Mouse (Mus musculus) limb, embryonic 12.5 days (tissue): Measurements from ENCODE around the gene Mpg. TPM values are rescaled to one million over a fixed set of nuclear protein-coding genes. Genes with fewer than 3 reads are reported as not detected.

ENCODE experiments used
- ATAC-seq: fragments of 200-750 bp; cut with Nextera tagmentation; 2 replicates; pipeline ENCODE4 v1.8.0; 2017; ENCODE audit warnings: low read depth, moderate TSS enrichment; ENCODE audit not compliant: insufficient number of reproducible peaks, insufficient read depth, low FRiP score, low TSS enrichment
- H3K27ac ChIP-seq: fragments of 300-500 bp; sonication (generic); 2 replicates; pipeline ENCODE4 v1.5.1; 2016; ENCODE audit warnings: mild to moderate bottlenecking, moderate library complexity
- H3K27me3 ChIP-seq: fragments of 300-500 bp; sonication (generic); 2 replicates; pipeline ENCODE4 v1.6.1; 2016; ENCODE audit warnings: mild to moderate bottlenecking, moderate library complexity
- H3K36me3 ChIP-seq: fragments of 300-500 bp; sonication (generic); 2 replicates; pipeline ENCODE4 v1.6.1; 2016; ENCODE audit warnings: mild to moderate bottlenecking, moderate library complexity
- H3K4me1 ChIP-seq: fragments of 300-500 bp; sonication (generic); replicated peaks from 2 replicates; pipeline ENCODE4 v1.6.1; 2016
- H3K4me2 ChIP-seq: fragments of 300-500 bp; sonication (generic); 2 replicates; pipeline ENCODE4 v1.6.1; 2016; ENCODE audit warnings: mild to moderate bottlenecking, moderate library complexity
- H3K4me3 ChIP-seq: fragments of 300-500 bp; sonication (generic); replicated peaks from 2 replicates; pipeline ENCODE4 v1.5.1; 2016; ENCODE audit warnings: mild to moderate bottlenecking
- H3K9ac ChIP-seq: fragments of 300-500 bp; sonication (generic); replicated peaks from 2 replicates; pipeline ENCODE4 v1.6.1; 2016; ENCODE audit warnings: mild to moderate bottlenecking, moderate library complexity
- H3K9me3 ChIP-seq: fragments of 300-500 bp; sonication (generic); 2 replicates; pipeline ENCODE4 v1.6.1; 2016; ENCODE audit warnings: mild to moderate bottlenecking, moderate library complexity
- WGBS: fragments of 180-500 bp; shearing (Covaris S2); methylation state at CpG from one replicate; pipeline ENCODE4 v1.1.7; 2016; 5-methylcytosine and 5-hydroxymethylcytosine counted together
- polyA plus RNA-seq: library from polyadenylated mRNA; unstranded; fragments of >200 nt; fragmentation: Nextera tagmentation; extraction: Ambion mirVana; gene quantifications from 2 replicates; pipeline ENCODE4 v1.2.1, GENCODE M21; 2016

The Mpg gene
- polyA plus RNA-seq = 42.4 and 44.6 TPM in 2 replicates

GRCm38 (mm10) chr11:32226124-32226871, at the start of gene Mpg:
TSS of gene Mpg (plus strand) at chr11:32226505.
- 3% methylated on average over 47 of the region's 47 CpGs for WGBS
- Histone ChIP-seq H3K36me3 (peaks cover 33% of the 10 kb centered on the region), H3K27ac (peak within 1 kb of the TSS; percentile 90), H3K4me3 (peak within 1 kb of the TSS; percentile 65), H3K9ac (peak within 1 kb of the TSS; percentile 80), H3K9me3 (no peaks in the 10 kb centered on the region), H3K4me1 (peaks cover 43% of the 10 kb centered on the region), H3K27me3 (peaks cover 9% of the 10 kb centered on the region), H3K4me2 (peak within 1 kb of the TSS; percentile 74)
- ATAC-seq = peak; percentile 45

GRCm38 (mm10) chr11:32178506-32178905, 47.8 kb upstream of the Mpg start:
- no peak for ATAC-seq
- H3K4me1 ChIP-seq = no peaks in the 10 kb centered on the region
- H3K4me2 ChIP-seq = no peak overlapping the region
- no peak overlapping the region for H3K27ac ChIP-seq
- no peak overlapping the region for H3K9ac ChIP-seq
- H3K27me3 ChIP-seq = no peaks in the 10 kb centered on the region
- 89% methylated on average over 1 of the region's 1 CpGs for WGBS
- H3K9me3 ChIP-seq = peaks cover 3% of the 10 kb centered on the region; the same call in 1 of the 2 replicates
- H3K4me3 ChIP-seq = no peak overlapping the region
- no peaks in the 10 kb centered on the region for H3K36me3 ChIP-seq

- no peak overlapping the region for H3K9ac ChIP-seq
- no peaks in the 10 kb centered on the region for H3K36me3 ChIP-seq
- 74% methylated on average over 4 of the region's 4 CpGs for WGBS
- H3K4me1 ChIP-seq = no peaks in the 10 kb centered on the region
- H3K9me3 ChIP-seq = peaks cover 3% of the 10 kb centered on the region; the same call in 1 of the 2 replicates
- H3K27me3 ChIP-seq = no peaks in the 10 kb centered on the region
- H3K4me3 ChIP-seq = no peak overlapping the region
- H3K4me2 ChIP-seq = no peak overlapping the region
- no peak overlapping the region for H3K27ac ChIP-seq
- ATAC-seq = no peak
Observed at GRCm38 (mm10) chr11:32181246-32181645, 45.1 kb upstream of the Mpg start.

- no peaks in the 10 kb centered on the region for H3K27me3 ChIP-seq
- H3K9ac ChIP-seq = no peak overlapping the region
- H3K4me2 ChIP-seq = no peak overlapping the region
- H3K9me3 ChIP-seq = peaks cover 3% of the 10 kb centered on the region; the same call in 1 of the 2 replicates
- H3K4me3 ChIP-seq = no peak overlapping the region
- H3K36me3 ChIP-seq = no peaks in the 10 kb centered on the region
- ATAC-seq = no peak
- no peaks in the 10 kb centered on the region for H3K4me1 ChIP-seq
- no peak overlapping the region for H3K27ac ChIP-seq
- WGBS = 51% methylated on average over 24 of the region's 25 CpGs
Observed at GRCm38 (mm10) chr11:32181973-32182868, 44.1 kb upstream of the Mpg start.

- Histone ChIP-seq H3K9ac (no peak overlapping the region), H3K9me3 (no peaks in the 10 kb centered on the region), H3K27ac (no peak overlapping the region), H3K4me3 (no peak overlapping the region), H3K4me2 (no peak overlapping the region), H3K27me3 (no peaks in the 10 kb centered on the region), H3K4me1 (no peaks in the 10 kb centered on the region), H3K36me3 (no peaks in the 10 kb centered on the region)
- WGBS = 85% methylated on average over 8 of the region's 8 CpGs
- ATAC-seq = no peak
Observed at GRCm38 (mm10) chr11:32184469-32184868, 41.8 kb upstream of the Mpg start.

GRCm38 (mm10) chr11:32186031-32186430, 40.3 kb upstream of the Mpg start:
- no peak overlapping the region for H3K27ac ChIP-seq
- no peaks in the 10 kb centered on the region; the same call in 1 of the 2 replicates for H3K27me3 ChIP-seq
- 88% methylated on average over 3 of the region's 3 CpGs for WGBS
- H3K4me3 ChIP-seq = no peak overlapping the region
- H3K9me3 ChIP-seq = no peaks in the 10 kb centered on the region
- H3K9ac ChIP-seq = no peak overlapping the region
- H3K36me3 ChIP-seq = no peaks in the 10 kb centered on the region
- no peak overlapping the region for H3K4me2 ChIP-seq
- no peak for ATAC-seq
- no peaks in the 10 kb centered on the region for H3K4me1 ChIP-seq

GRCm38 (mm10) chr11:32187256-32187655, 39.0 kb upstream of the Mpg start:
- Histone ChIP-seq H3K4me3 (no peak overlapping the region), H3K27me3 (no peaks in the 10 kb centered on the region; the same call in 1 of the 2 replicates), H3K4me2 (no peak overlapping the region), H3K36me3 (no peaks in the 10 kb centered on the region), H3K9ac (no peak overlapping the region), H3K4me1 (no peaks in the 10 kb centered on the region), H3K27ac (no peak overlapping the region), H3K9me3 (no peaks in the 10 kb centered on the region)
- no peak for ATAC-seq
- 90% methylated on average over 4 of the region's 4 CpGs for WGBS

- H3K9ac ChIP-seq = no peak overlapping the region
- H3K4me2 ChIP-seq = no peak overlapping the region
- peaks cover 5% of the 10 kb centered on the region; the same call in 1 of the 2 replicates for H3K4me1 ChIP-seq
- no peaks in the 10 kb centered on the region for H3K9me3 ChIP-seq
- no peak overlapping the region for H3K27ac ChIP-seq
- ATAC-seq = no peak
- no peaks in the 10 kb centered on the region; the same call in 1 of the 2 replicates for H3K27me3 ChIP-seq
- H3K36me3 ChIP-seq = no peaks in the 10 kb centered on the region
- no peak overlapping the region for H3K4me3 ChIP-seq
- 81% methylated on average over 12 of the region's 12 CpGs for WGBS
Observed at GRCm38 (mm10) chr11:32188881-32189280, 37.4 kb upstream of the Mpg start.

GRCm38 (mm10) chr11:32189434-32189833, 36.9 kb upstream of the Mpg start:
- H3K36me3 ChIP-seq = no peaks in the 10 kb centered on the region
- no peak overlapping the region for H3K4me3 ChIP-seq
- H3K4me1 ChIP-seq = peaks cover 5% of the 10 kb centered on the region; the same call in 1 of the 2 replicates
- H3K4me2 ChIP-seq = no peak overlapping the region
- H3K9me3 ChIP-seq = no peaks in the 10 kb centered on the region
- H3K27me3 ChIP-seq = no peaks in the 10 kb centered on the region; the same call in 1 of the 2 replicates
- no peak overlapping the region for H3K27ac ChIP-seq
- no peak overlapping the region for H3K9ac ChIP-seq
- ATAC-seq = no peak
- WGBS = 62% methylated on average over 5 of the region's 5 CpGs

GRCm38 (mm10) chr11:32190119-32190518, 36.2 kb upstream of the Mpg start:
- WGBS = 86% methylated on average over 9 of the region's 9 CpGs
- no peak overlapping the region for H3K4me3 ChIP-seq
- H3K4me1 ChIP-seq = peaks cover 5% of the 10 kb centered on the region; the same call in 1 of the 2 replicates
- H3K27ac ChIP-seq = no peak overlapping the region
- no peak for ATAC-seq
- H3K9me3 ChIP-seq = no peaks in the 10 kb centered on the region
- no peaks in the 10 kb centered on the region for H3K36me3 ChIP-seq
- no peak overlapping the region for H3K9ac ChIP-seq
- peaks cover 3% of the 10 kb centered on the region for H3K27me3 ChIP-seq
- H3K4me2 ChIP-seq = no peak overlapping the region

GRCm38 (mm10) chr11:32190603-32191110, 35.6 kb upstream of the Mpg start:
- Histone ChIP-seq H3K4me1 (peaks cover 5% of the 10 kb centered on the region; the same call in 1 of the 2 replicates), H3K36me3 (no peaks in the 10 kb centered on the region), H3K4me3 (no peak overlapping the region), H3K27me3 (peaks cover 6% of the 10 kb centered on the region), H3K27ac (no peak overlapping the region), H3K9me3 (no peaks in the 10 kb centered on the region), H3K4me2 (no peak overlapping the region), H3K9ac (no peak overlapping the region)
- 78% methylated on average over 13 of the region's 13 CpGs for WGBS
- no peak for ATAC-seq
